Mouse (Mus musculus) bone marrow, adult 2 months (tissue): ENCODE measurements around the gene Pacrg.

Experiments
- CTCF ChIP-seq: fragments of 200-500 bp; IDR thresholded peaks from 2 replicates; pipeline ENCODE4 v1.5.1; 2011; ENCODE audit warnings: low read length, control low read depth; ENCODE audit not compliant: control insufficient read depth, insufficient read depth
- POLR2A ChIP-seq: fragments of 200-500 bp; IDR thresholded peaks from 2 replicates; pipeline ENCODE4 v1.6.1; 2011; ENCODE audit warnings: low read depth, mild to moderate bottlenecking, control low read depth, low read length, borderline replicate concordance; ENCODE audit not compliant: control insufficient read depth

DNA sequence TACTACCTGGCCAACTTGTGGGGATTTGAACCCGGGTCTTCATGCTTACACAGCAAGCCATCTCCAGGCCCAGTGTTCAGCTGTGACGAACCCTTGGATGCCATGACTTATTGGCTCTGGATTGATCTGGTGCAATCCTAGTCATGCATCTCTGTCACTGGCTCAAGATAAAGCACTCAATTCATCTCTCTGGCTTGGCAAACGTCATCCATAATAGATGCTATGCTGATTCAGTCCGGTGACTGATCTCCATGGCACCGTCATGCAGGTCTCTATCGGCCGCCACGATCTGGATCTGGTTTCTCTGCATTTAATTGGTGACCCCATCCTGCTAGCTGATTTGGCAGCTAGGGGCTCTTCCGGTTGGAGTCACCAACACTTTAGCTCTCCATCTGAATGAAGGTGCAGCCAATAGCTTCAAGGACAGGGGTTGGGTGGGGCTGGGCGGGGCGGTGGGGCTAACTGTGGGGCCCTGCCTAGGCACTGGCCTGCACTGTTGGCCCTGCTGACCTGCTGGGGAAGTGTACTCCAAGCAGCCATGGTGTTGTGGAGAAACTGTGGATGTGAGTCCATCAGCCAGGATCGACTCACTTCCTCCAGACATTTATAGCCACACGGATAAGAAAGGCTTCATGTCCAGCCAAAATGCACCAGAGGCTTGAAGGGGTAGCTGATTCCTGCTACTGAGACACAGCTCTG, 470.0 kb downstream of the Pacrg start:
- TF ChIP-seq CTCF: no peak
- no peak for TF ChIP-seq POLR2A
